Mouse (Mus musculus) common myeloid progenitor, adult 5-6 weeks (primary cell): ENCODE measurements around the gene Stx1a. TPM values are rescaled to one million over a fixed set of nuclear protein-coding genes. Genes with fewer than 3 reads are reported as not detected.
"Not testable (repeated sequence)": the region's sequence is repeated elsewhere in the genome, so short reads cannot be mapped to it uniquely, and the experiment has no call there.

Source experiments
- ATAC-seq: replicated peaks from 2 replicates; pipeline ENCODE4 v1.8.0; 2016; ENCODE audit warnings: low read depth, mild to moderate bottlenecking, moderate TSS enrichment, inconsistent platforms; ENCODE audit not compliant: poor library complexity, severe bottlenecking
- total RNA-seq: library from RNA; stranded (forward); fragments of 200-1000, 187-1606 nt; gene quantifications from 2 replicates; pipeline ENCODE4 v1.2.3, GENCODE M21; 2017

Gene Stx1a
- total RNA-seq, 1 experiment from 2014 or later, result 0.27 TPM

DNA sequence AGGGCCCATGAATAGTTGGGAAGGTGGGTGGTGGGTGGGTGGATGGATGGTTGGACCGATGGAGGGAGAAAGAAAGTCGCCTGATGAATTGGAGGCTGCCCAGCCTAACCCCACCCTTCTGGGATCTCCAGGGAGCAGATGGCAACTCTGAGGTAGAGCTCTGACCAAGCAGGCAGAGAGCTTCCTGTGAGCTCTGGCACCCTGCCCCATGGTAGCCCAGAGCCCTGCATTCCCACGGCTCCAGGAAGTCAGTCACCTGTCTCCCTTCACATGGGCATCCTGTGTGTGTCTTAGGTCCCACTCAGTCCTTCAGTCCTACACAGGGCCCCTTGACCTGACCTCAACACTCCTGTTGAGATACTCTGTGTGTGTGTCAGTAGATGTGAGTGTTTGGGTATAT, 14.7 kb downstream of the Stx1a start:
- no peak for ATAC-seq

DNA sequence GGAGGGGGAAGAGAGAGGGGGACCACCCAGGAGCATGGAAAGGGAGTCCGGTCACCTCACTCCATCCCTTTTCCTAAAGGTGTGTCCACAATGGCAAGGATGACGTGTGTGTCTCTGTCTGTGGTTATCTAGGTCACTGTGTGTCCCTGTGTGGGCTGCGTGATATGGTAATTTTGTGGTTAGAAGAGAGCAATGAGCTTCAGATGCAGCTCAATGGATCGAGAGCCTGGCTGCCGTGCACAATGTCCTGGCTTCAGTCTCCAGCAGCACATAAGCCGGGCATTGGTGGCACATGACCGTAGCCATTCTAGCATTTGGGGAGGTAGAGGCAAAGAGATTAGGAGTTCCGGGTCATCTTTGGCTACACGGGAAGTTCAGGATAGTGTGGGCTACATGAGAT, 16.3 kb downstream of the Stx1a start:
- no peak for ATAC-seq

DNA sequence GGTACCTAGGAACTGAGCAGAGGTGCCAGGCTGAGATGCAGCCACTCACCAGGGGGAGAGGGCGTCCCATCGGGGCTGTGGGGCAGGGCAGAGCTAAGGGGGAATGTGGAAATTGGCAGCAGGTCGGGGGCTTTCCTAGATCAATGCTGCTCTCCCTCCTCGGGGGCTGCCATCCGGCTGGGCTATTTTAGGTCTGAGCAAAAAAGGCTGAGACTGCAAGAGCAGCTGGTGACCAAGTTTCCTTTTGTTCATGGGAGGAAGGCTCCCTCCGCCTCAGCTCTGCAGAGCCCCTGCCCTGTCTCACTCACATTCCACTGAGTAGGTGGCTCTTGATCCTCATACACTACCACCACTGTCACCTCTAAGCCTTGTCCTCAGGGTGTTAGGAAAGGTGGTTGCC, 16.8 kb downstream of the Stx1a start:
- no peak for ATAC-seq

DNA sequence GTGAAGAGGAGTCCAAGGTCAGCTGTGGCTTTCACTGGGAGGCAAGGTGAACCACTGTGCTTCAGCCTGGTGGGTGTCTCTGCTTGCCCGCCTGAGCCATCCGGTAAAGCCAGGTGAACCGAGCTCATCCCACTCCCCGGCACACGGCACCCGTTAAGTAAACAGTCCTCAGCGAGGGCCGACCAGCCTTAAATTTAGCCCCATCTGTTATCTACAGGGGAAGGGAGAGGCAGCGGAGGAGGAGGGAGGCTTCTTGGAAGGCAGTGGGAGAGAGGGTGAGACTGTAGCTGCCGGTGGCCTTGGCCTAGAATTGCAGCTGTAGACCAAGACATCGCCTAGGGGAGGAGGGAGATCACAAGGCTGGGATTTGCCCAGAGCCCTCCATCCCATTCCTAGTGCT, 17.5 kb downstream of the Stx1a start:
- no peak for ATAC-seq

DNA sequence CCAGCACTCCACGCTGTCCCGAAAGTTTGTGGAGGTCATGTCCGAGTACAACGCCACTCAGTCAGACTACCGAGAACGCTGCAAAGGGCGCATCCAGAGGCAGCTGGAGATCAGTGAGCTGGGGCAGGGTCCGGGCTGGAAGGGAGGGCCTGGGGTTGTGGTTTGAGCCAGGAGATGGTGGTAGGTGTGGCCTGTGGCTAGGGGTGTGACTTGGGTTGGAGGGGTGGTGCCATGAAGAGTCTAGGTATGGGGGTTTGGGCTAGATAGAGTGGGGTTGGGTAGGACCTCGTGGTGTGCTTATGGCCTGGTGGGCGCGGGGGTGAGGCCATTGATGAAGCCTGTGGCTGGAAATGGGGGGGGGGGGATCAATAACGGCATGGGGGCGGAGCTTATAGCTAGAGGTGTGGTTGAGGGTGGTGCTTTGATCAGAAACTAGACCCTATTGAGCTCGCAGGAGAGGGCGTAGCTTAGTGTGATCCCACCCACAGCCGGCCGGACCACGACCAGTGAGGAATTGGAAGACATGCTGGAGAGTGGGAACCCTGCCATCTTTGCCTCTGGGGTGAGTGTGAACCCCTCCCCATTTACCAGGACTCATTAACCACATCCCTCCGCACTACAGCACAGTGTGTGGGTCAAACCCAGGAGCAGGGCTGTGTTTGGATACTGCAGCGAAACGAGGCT, 19.0 kb downstream of the Stx1a start:
- ATAC-seq, result no peak

DNA sequence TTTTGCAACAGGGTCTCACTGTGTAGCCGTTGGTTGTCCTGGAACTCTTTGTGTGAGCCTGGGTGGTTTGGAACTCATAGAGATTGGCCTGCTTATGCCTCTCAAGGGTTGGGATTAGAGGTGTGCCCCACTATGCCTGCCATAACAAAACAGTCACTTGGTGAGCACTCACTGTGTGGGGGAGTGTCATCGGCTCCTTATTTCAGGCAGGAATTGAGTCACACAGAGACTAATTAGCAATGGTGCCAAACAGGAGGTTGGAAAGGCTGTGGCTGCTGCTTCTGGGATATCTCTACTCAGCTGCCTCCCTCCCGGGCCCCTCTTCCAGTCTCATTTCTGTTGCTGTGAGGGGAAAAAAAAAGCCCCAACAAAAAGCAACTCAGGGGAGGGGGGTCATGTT, 21.3 kb downstream of the Stx1a start:
- ATAC-seq, result no peak

DNA sequence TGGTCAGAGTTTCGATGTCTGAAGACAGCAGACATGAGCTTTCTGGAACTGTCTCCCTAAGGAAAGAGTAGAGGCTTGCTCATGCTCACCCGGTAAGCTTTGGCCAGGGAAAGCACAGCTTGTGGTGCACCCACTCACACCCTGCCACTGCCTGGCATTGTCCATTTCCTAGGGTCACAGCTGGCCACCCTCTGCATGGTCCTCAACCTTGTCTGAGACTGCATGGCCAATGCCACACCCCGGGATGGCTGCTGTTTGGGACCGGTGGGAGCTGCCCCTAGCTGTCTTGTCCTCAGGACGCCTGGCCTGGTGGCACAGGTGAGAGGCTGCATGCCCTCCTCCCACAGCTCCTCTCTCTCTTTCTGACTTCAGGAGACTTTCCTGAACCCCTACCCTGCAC, 25.3 kb downstream of the Stx1a start:
- ATAC-seq, result no peak

DNA sequence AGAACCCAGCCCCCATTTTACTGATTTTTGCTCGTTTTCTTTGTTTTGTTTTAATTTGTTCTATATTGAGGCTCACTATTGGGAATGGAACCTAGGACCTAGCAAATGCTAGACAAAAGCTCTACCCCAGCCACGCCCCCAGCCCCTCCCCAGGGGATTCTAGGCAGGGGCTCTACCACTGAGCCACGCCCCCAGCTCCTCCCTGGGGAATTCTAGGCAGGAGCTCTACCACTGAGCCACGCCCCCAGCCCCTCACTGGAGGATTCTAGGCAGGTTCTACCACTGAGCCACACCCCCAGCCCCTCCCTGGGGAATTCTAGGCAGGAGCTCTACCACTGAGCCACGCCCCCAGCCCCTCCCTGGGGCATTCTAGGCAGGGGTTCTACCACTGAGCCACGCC, 26.0 kb downstream of the Stx1a start:
- ATAC-seq, result not testable (repeated sequence)

DNA sequence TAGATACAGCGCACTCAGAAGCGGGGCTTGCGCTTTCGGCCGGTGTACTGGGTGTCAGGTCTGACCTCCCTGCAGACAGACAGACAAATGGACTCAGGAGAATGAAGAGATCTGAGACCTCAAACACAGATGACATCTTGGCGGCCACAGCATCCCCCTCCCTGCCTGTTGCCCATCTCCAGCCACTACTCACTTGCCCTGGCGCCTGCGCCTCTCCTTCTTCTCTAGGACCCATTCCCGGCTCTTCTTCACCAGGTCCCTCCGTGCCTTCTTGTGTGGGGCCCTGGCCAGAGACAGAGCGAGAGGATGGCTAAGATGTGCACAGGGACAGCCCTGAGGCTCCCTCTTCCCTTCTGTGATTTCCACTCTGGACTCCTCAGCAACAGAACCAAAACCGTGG, 30.1 kb downstream of the Stx1a start:
- no peak for ATAC-seq

DNA sequence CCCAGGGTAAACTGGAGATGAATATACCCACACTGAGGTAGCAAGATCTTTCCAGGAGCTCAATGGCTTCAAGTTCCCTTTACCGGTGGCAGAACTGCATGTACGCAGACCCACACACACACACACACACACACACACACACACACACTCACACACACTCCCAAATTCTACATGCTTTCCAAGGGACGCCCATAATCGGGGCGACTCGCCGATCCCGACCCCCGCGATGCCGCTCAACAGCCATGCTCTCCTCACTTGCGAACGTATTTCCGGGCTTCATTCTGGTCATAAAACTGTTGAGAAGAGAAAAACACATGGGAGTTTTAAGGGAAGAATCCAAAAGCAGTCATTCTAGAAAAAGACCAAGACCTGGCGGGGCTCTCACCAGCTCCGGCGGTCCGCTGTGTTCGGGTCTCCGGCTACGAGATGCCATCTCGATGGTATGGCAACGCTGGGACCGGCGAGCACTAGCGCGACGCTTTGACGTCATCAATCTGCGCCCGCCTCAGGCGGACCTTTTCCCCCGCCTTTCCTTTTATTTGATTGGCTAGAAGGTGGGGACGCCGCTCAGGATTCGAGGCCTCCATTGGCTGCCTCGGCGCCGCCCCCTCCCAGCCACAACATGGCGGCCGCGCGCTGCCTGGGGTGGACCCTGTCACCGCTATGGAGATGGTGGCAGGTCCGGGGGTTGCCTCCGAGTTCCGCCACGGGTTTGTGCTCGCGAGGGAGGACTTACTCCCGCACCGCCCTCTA, 40.5 kb downstream of the Stx1a start, which contains the start of gene Dnajc30:
Gene Dnajc30, plus strand, starts transcription at position 574 of the 753 bp plus-strand sequence.
- ATAC-seq, result peak; percentile 99

DNA sequence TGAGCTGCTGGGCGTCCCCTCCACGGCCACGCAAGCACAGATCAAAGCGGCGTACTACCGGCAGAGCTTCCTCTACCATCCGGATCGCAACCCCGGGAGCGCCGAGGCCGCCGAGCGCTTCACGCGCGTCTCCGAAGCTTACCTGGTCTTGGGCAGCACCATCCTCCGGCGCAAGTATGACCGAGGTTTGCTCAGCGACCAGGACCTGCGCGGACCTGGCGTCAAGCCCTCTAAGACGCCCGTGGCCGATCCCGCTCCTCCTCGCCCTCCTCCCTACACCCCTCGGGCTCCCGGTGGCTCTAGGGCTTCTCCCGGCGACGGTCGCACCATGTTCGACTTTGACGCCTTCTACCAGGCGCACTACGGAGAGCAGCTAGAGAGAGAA, 41.1 kb downstream of the Stx1a start:
- peak; percentile 55; the same call in 1 of the 2 replicates for ATAC-seq

DNA sequence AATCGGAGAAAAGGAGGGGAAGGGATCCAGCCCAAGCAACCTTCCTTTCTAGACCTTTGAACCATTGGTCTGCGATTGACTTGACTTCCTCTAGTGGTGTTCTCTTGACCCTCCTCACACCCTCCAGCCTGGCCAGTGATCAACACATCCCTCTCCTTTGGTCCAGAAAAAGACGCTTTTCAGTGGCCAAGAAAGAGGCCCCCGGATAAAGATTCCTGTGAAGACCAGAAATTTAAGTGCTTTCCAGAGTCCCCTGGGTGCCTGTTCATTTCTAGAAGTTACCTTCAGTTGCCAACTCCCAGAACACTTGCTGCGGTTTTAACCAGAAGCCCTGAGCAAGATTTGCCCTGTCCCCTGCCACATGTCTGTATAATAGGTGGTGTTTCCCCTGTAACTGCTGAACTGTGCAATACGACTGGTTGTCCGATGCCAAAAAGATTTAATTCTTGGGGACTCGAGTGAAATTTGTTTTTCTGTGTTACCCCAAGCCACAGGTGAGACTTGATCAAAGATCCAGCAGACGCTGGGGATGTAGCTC, 41.7 kb downstream of the Stx1a start, which contains the start of gene Bud23:
Gene Bud23, minus strand, starts transcription at position 51 of the 538 bp plus-strand sequence.
- not testable (repeated sequence) for ATAC-seq

DNA sequence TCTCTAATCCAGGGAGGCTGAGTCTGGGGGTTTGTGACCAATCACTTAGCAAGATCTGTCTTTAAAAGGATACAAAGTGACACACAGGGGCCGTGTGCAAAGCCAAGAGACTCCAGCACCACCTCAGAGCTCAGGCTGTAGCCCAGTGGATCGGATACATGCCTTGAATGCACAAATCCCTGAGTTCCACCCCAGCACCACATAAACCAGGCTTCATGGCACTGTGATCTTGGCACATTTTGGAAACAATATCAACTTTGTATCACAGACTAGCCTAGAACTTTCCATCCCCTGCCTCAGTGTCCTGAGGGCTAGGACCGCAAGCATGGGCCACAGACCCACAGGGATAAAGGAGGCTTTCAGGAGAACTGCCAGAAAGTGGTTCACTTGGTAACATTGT, 42.7 kb downstream of the Stx1a start:
- ATAC-seq, result no peak

DNA sequence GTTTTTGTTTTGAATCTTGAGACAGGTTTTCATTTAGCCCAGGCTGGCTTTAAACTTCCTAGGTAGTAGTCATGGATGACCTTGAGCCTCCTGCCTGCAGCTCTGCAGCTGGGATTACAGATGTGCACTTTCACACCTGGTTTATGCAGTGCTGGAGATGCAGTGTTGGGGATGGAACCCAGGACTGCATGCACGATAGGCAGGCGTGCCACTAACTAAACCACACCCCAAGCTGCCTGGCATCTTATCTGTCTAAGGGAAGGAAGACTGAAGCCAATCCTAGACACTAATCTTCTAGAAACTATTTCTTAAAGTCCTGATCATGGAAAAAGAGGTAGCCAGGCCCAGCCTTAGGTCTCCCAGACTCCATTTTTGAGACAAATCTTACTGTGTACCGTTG, 47.2 kb downstream of the Stx1a start:
- ATAC-seq, result no peak; the same call in 1 of the 2 replicates

DNA sequence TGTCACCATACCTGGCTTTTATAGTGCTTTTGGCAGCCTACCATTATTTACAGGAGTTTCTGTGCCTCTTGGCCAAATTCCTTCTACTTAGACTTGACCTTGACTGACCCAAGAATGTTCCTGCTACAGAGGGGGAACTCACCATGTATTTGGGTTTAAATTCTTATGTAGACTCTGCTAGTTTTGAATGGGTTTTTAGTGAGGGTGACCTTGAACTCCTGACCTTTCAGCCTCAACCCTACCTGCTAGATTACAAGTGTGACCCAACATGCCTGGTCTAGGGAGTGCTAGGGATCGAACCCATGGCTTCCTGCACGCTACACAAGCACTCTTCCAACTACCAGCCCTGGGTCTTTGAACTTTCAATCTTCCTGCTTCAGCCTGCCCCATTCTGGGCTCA, 48.8 kb downstream of the Stx1a start:
- ATAC-seq, result no peak

DNA sequence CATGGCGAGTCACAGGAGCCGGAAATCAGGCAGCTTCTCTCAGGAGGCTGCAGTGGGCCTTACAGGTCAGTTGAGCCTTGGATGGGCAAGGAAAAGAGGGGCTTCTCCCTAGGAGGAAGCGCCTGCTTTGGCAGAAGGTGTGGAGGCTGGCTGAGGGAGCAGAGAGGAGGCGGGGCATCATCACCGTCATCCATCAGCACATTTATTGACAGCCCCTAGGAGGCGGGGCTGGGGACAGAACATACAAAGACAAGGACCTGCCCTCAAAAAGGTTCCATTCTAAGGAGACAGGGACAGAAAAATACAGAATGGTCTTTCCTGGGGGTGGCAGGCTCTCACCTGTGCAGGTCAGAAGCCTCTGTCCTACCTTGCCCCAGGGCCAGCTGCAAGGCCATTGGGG, 49.4 kb downstream of the Stx1a start:
- no peak for ATAC-seq

DNA sequence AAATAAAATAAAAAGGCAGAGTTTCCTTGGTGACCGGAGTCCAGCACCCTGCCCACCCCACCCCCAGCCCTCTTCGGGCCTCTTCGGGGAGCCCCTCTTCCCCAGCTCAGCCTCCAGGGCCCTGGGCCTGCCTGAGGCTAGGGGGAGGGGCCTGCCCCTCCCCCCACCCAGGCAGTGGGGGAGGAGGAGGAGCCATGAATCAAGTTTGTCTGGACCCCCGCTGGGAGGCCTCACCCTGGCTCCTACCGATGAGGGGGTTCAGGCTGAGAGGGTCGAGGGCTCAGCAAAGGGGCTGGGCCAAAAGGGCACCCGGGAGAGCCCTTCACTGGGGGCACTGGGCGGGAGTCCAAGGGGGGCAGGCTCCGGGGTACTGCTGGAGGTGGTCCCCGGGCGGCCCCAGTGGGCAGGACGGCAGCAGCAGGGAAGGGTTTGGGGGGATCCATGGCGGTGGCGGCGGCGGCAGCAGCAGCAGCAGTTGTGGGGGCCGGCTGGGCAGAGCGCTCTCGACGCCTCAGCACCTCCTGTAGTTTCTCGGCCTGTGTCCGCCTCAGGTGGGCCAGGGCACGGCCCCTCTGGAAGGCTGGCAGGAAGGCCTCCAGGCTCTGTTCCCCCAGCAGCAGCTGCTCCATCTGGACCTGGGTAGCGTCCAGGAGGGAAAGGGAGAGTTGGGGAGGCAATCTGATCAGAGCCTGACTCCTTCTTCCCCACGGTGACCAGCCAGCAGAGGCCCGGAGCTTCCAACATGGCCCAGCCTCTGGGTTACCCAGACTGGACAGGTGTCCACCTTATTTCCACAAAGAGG, 50.3 kb downstream of the Stx1a start:
- no peak for ATAC-seq

DNA sequence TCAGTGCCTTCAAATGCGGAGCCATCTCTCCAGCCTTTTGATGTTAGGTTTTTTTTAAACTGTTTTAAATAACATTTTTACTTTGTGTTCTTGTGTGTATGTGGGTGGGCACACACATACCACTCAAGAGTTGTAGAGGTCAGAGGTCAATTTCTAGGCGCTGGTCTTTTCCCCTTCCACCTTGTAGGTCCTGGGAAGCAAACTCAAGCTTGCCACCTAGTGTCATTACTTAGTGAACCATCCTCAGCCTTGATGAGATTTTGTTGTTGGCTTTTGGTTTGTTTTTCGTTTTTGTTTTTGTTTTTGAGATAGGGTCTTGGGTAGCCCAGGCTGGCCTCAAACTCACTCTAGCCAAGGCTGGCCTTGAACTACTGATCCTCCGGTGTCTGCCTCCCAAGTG, 52.4 kb downstream of the Stx1a start:
- no peak for ATAC-seq

DNA sequence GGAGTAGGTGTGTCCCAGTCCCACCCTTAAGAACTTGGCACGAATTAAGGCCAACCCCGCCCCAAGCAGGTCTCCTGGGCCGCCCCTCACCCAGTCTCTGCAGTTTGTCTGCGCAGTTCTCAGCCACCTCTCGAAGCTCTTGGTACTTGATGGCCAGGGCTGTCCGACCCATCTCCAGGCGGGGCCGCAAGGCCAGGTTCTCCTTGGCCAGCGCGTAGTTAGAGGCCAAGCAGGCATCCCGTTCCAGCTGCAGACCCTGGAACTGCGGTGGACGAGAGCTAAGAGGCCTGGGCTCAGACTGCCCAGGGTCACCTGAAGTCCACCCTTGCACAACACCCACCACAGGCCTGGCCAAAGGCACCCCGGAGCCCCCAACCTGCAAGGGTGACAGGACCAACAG, 53.1 kb downstream of the Stx1a start:
- no peak for ATAC-seq

DNA sequence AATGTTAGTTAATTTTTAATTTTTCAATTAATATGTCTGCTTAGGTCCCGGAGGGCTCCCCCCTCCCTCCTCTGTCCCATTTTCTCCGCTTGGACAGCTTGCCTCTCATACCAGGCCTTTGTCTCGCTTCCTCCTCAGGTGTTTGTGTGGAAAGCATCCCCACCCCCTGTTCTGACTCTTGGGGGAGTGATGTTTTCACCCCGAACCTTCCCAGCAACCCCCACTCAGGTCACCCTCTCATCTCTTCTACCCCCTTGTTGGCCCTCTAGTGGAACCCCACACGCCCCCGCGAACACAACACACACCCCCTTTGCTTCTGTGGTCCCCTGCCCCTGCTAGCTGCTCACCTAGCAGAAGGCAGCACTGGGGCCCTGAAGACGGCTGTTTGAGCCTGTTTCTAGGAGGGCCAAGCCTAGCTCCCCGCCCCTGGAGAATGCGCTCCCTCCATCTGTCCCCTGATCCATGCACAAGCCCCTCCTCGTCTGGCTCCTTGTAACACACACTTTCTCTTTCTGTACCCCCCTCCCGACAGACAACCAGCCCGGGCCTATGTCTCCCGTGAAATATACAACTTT, 53.7 kb downstream of the Stx1a start:
- ATAC-seq, result no peak
